Mouse (Mus musculus): ENCODE measurements around the gene Bub3.

DNA sequence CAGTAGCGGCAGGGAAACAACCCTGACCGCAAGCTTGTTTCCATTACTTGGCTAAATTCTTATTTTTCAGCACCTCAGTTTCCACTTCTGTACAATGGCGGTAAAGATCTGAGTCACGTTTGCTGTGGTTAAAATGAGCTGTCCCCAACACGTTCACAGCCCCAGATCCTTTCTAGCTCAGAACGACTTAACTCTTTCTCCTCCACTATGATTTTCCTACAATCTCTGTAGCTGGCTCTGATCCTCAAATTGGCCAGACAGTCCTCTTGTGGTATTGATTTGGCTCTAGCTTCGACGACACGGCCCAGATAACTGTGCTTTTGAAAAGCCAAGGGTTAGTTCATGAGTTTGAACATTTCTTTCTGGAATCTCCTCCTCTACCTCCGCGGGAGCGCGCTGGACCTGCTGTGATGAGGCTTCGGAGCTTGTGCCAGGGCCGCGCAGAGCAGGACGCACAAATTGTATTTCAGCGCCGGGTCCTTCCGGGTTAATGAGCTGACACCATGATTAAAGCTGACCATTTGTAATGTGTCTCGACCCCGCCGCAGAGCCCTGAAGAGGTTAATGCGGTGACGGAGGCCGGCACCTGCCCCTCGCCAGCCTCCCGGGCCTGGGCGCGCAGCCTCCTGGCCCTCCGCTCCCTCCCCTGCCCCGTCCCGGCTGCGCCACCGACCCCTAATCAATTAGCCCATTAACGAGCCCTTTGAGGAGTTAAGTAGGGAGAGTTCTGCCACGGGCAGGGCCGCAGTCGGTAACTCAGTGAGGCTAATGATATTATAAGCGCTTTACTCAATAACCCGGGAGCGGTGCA is 7.9 kb upstream of the Bub3 start:
- TF ChIP-seq CTCF (conservative IDR thresholded peaks at IDR 0.05; ENCODE audit: low read length), result no peak
- TF ChIP-seq NANOG (IDR thresholded peaks at IDR 0.05; ENCODE audit: borderline replicate concordance, low read length), result no peak

All from E14TG2a.4 (cell line).